Mouse (Mus musculus) activated CD4-positive, CD25-positive, alpha-beta regulatory T cell (primary cell): ENCODE data around the gene Olfr273. TPM values are rescaled to one million over a fixed set of nuclear protein-coding genes. Genes with fewer than 3 reads are reported as not detected.

Experiments
- polyA plus RNA-seq, 2 experiments: library from polyadenylated mRNA; unstranded; fragments of 100-300 nt; shearing (Covaris generic); gene quantifications; one replicate each; pipeline ENCODE4 v1.2.1; 2017

Gene Olfr273
- polyA plus RNA-seq: not detected

GRCm38 (mm10) chr4:52859136-52859535, at the start of gene Olfr273:
Olfr273 (minus strand) TSS chr4:52859236.

GRCm38 (mm10) chr4:52814304-52814703, 44.7 kb downstream of the Olfr273 start, which contains the start of gene Olfr275:
Olfr275 (plus strand) TSS chr4:52814604.

Other genes with a start within 250 kb of the Olfr273 start
- gene Olfr275, start 44.6 kb downstream of the Olfr273 start, polyA plus RNA-seq: under 1 TPM in 1 of 2 experiments, not detected in 1; 0.10 TPM
- not detected for gene Olfr272, start 59.9 kb upstream of the Olfr273 start, polyA plus RNA-seq
- gene Olfr270, start 105.3 kb upstream of the Olfr273 start, polyA plus RNA-seq: not detected
- under 1 TPM in 1 of 2 experiments, not detected in 1; 0.66 TPM for gene Nipsnap3a, start 130.0 kb upstream of the Olfr273 start, polyA plus RNA-seq
- gene Nipsnap3b, start 152.6 kb upstream of the Olfr273 start, polyA plus RNA-seq: 10 to 100 TPM; 66.5 to 86.9 TPM